Mouse (Mus musculus) large intestine, adult 2 months (tissue): Measurements from ENCODE around the gene Gm42791. TPM values are rescaled to one million over a fixed set of nuclear protein-coding genes. Genes with fewer than 3 reads are reported as not detected.

Experiments used
- DNase-seq: peaks from one replicate; pipeline ENCODE4 v3.0.0-alpha.2; 2012; ENCODE audit warnings: low read depth, low spot score
- WGBS: fragments of 180-500 bp; shearing (Covaris S2); methylation state at CpG from one replicate; pipeline ENCODE4 v1.1.7; 2018; 5-methylcytosine and 5-hydroxymethylcytosine counted together
- polyA plus RNA-seq: library from polyadenylated mRNA; depleted of rRNA; stranded (reverse); fragments of >200 nt; gene quantifications from 2 replicates; pipeline ENCODE4 v1.2.3, GENCODE M21; 2012

Gene Gm42791
- polyA plus RNA-seq, 1 experiment = not detected

GRCm38 (mm10) chr5:148983108-148983664, 11.8 kb downstream of the Gm42791 start:
- DNase-seq = no peak
- 80% methylated on average over 12 of the region's 12 CpGs for WGBS

GRCm38 (mm10) chr5:148982396-148982795, 12.6 kb downstream of the Gm42791 start:
- 85% methylated on average over 7 of the region's 7 CpGs for WGBS
- no peak for DNase-seq

- DNase-seq = no peak
- 60% methylated on average over 6 of the region's 6 CpGs for WGBS
Observed at GRCm38 (mm10) chr5:148980607-148981006, 14.3 kb downstream of the Gm42791 start.

GRCm38 (mm10) chr5:148978458-148979165, 16.3 kb downstream of the Gm42791 start:
- DNase-seq = no peak
- 32% methylated on average over 18 of the region's 18 CpGs for WGBS

- no peak for DNase-seq
- WGBS = 26% methylated on average over 14 of the region's 14 CpGs
Observed at GRCm38 (mm10) chr5:148977698-148978457, 17.1 kb downstream of the Gm42791 start.

- WGBS = 91% methylated on average over 8 of the region's 8 CpGs
- no peak for DNase-seq
Observed at GRCm38 (mm10) chr5:148976876-148977275, 18.1 kb downstream of the Gm42791 start.

- DNase-seq = no peak
- 96% methylated on average over 12 of the region's 12 CpGs for WGBS
Observed at GRCm38 (mm10) chr5:148975035-148975434, 19.9 kb downstream of the Gm42791 start.

GRCm38 (mm10) chr5:148973019-148973668, 21.8 kb downstream of the Gm42791 start:
- 60% methylated on average over 6 of the region's 6 CpGs for WGBS
- DNase-seq = no peak

GRCm38 (mm10) chr5:148972167-148972566, 22.8 kb downstream of the Gm42791 start:
- WGBS = 58% methylated on average over 8 of the region's 8 CpGs

GRCm38 (mm10) chr5:148969648-148970047, 25.3 kb downstream of the Gm42791 start:
- no peak for DNase-seq
- WGBS = 25% methylated on average over 9 of the region's 9 CpGs

More at GRCm38 (mm10) chr5:148972167-148972566, 22.8 kb downstream of the Gm42791 start:
- no peak for DNase-seq

- 23% methylated on average over 7 of the region's 7 CpGs for WGBS
- no peak for DNase-seq
Observed at GRCm38 (mm10) chr5:148968958-148969576, 25.9 kb downstream of the Gm42791 start.

- 67% methylated on average over 5 of the region's 5 CpGs for WGBS
- no peak for DNase-seq
Observed at GRCm38 (mm10) chr5:148968179-148968578, 26.8 kb downstream of the Gm42791 start.

- DNase-seq = no peak
- 26% methylated on average over 6 of the region's 6 CpGs for WGBS
Observed at GRCm38 (mm10) chr5:148966395-148966794, 28.6 kb downstream of the Gm42791 start.

GRCm38 (mm10) chr5:148965691-148966333, 29.1 kb downstream of the Gm42791 start:
- DNase-seq = no peak
- WGBS = 7% methylated on average over 13 of the region's 13 CpGs

GRCm38 (mm10) chr5:148965089-148965591, 29.8 kb downstream of the Gm42791 start:
- DNase-seq = no peak
- 39% methylated on average over 15 of the region's 15 CpGs for WGBS

- 100% methylated on average over 1 of the region's 1 CpGs for WGBS
- no peak for DNase-seq
Observed at GRCm38 (mm10) chr5:148964251-148964650, 30.7 kb downstream of the Gm42791 start.

GRCm38 (mm10) chr5:148960211-148960610, 34.7 kb downstream of the Gm42791 start:
- WGBS = 35% methylated on average over 10 of the region's 10 CpGs
- no peak for DNase-seq

GRCm38 (mm10) chr5:148959068-148959990, 35.6 kb downstream of the Gm42791 start:
- 2% methylated on average over 39 of the region's 39 CpGs for WGBS
- peak; percentile 69 for DNase-seq
